Mouse (Mus musculus) lung, adult 2 months (tissue): ENCODE results near the gene 1500015O10Rik. TPM values are rescaled to one million over a fixed set of nuclear protein-coding genes. Genes with fewer than 3 reads are reported as not detected.

Experiments used
- DNase-seq: peaks from one replicate; pipeline ENCODE4 v3.0.0; 2022
- H3K4me1 ChIP-seq: fragments of 200-500 bp; 2 replicates; pipeline ENCODE4 v1.6.1; 2011; ENCODE audit warnings: low read length; ENCODE audit not compliant: control insufficient read depth, insufficient read depth
- H3K4me3 ChIP-seq: fragments of 200-500 bp; replicated peaks from 2 replicates; pipeline ENCODE3; 2011; ENCODE audit warnings: low read depth, mild to moderate bottlenecking, control low read depth, low read length; ENCODE audit errors: extremely low read depth
- CTCF ChIP-seq: fragments of 200-500 bp; IDR thresholded peaks from 2 replicates; pipeline ENCODE4 v1.5.1; 2011; ENCODE audit warnings: mild to moderate bottlenecking, low read length, control low read depth; ENCODE audit not compliant: insufficient read depth
- POLR2A ChIP-seq: fragments of 200-500 bp; IDR thresholded peaks from 2 replicates; pipeline ENCODE4 v1.6.1; 2011; ENCODE audit warnings: low read depth, mild to moderate bottlenecking, control low read depth, low read length, borderline replicate concordance; ENCODE audit errors: extremely low read depth
- WGBS: fragments of 180-500 bp; shearing (Covaris S2); methylation state at CpG from one replicate; pipeline ENCODE4 v1.1.7; 2018; 5-methylcytosine and 5-hydroxymethylcytosine counted together
- polyA plus RNA-seq: library from polyadenylated mRNA; depleted of rRNA; stranded (reverse); fragments of >200 nt; gene quantifications from 2 replicates; pipeline ENCODE4 v1.2.3, GENCODE M21; 2012; rRNA removed

The 1500015O10Rik gene
- polyA plus RNA-seq, 1 experiment, result 1.3 TPM

- 74% methylated on average over 2 of the region's 2 CpGs for WGBS
- TF ChIP-seq CTCF (no peak), POLR2A (no peak)
- DNase-seq, result no peak
- no peak overlapping the region for H3K4me3 ChIP-seq
- no peaks in the 10 kb centered on the region for H3K4me1 ChIP-seq
Observed at GRCm38 (mm10) chr1:43789765-43790164, 59.4 kb downstream of the 1500015O10Rik start.

Other genes starting within 250 kb of the 1500015O10Rik start
- 11.4 and 11.5 TPM in 2 replicates for gene Uxs1, start 97.2 kb downstream of the 1500015O10Rik start, polyA plus RNA-seq
- gene Tpp2, start 203.0 kb downstream of the 1500015O10Rik start, polyA plus RNA-seq, result 4.7 and 8.4 TPM in 2 replicates